Mouse (Mus musculus) leukemia stem cell, adult 10-12 weeks (primary cell): ENCODE data around the gene Zdhhc13. TPM values are rescaled to one million over a fixed set of nuclear protein-coding genes. Genes with fewer than 3 reads are reported as not detected.

Experiments
- polyA plus RNA-seq: library from polyadenylated mRNA; stranded (reverse); fragments of >175 nt; gene quantifications from 2 replicates; pipeline ENCODE4 v1.2.3, GENCODE M21; 2012; ENCODE audit warnings: low replicate concordance

Zdhhc13 gene
- polyA plus RNA-seq = 1.0 and 7.6 TPM in 2 replicates

DNA sequence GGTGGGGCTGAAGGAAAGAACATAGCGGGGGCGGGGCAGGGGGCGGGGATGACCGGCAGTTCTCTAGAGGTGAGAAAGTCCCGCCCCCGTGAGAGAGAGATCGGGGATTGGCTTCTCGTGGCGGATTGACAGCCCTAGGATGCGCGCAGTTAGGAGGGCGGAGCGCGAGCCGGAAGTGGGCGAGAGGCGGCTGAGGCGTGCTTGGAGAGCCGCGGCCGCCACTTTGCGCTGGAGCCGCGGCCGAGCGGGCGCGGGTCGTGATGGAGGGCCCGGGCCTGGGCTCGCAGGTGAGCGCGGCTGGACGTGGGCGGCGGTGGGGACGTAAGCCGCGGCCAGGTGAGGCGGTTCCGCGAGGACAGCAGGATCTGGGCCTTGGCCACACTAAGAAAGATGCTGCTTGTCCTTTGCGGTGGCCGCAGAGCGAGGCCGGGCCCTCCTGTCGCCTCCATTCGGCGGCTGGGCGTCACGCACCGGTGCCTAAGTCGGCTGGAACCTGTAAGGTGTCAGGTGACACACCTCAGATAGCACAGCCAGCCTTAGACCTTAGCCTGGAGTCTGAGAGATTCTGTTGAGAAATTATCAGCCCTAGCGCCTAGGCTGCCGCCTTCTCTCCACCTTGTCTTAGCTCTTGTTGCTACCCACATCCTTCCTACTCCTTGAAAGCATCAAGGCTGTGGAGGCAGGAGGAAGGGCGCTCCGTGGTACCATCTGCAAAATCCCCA lies at the start of gene Zdhhc13:
Gene Zdhhc13 (plus strand): TSS at position 153 of the 722 bp plus-strand sequence.

DNA sequence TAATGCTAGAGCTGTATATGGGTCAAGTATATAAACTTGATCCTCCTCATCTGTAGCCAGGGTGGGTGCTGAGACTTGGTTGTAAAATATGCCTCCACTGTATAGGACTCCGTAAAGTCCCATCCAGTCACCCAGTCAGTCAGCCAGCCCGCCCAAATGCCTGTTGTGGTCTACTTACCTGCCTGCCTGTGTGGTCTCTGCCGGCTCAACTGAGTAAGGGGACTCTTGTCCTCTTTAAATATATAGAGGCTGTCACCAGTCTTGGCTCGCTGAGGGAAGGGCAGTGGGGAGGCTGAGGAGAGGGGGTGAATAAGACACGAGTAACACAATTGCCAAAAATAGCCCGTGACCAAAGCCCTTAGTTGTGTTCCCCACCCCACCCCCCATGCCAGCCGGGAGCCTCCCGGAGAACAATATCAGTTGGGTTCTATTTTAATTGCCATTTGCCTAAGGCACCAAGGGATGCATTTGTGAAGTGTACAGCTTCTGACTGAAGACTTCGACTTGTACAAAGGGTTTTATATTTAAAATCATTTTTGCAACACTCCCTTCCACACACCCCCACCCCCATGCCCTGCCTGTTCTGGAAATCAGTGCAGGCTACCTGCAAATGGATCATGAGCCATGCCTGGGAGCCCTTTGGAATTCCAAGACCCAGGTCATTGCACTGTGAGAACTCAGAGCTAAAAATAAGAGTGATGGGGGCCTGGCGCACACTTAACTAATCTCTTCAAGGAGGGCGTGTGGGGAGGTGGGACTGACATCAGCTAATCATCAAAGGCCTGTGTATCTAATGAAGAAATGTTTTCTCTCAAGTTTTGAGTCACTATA lies 59.2 kb downstream of the Zdhhc13 start, which contains the start of gene Csrp3:
Gene Csrp3 (minus strand): TSS at position 214 of the 831 bp plus-strand sequence.

Other genes with a start within 250 kb of the Zdhhc13 start
- not detected in 2 replicates for gene Mrgprb2, start 230.9 kb upstream of the Zdhhc13 start, polyA plus RNA-seq
- not detected in 2 replicates for gene Mrgprb3, start 145.2 kb upstream of the Zdhhc13 start, polyA plus RNA-seq
- not detected in 2 replicates for gene Csrp3, start 59.0 kb downstream of the Zdhhc13 start, polyA plus RNA-seq
- 29.4 and 61.5 TPM in 2 replicates for gene E2f8, start 92.6 kb downstream of the Zdhhc13 start, polyA plus RNA-seq
- gene Nav2, start 119.7 kb downstream of the Zdhhc13 start, polyA plus RNA-seq = 2.0 and 6.0 TPM in 2 replicates